Mouse (Mus musculus) embryonic fibroblast, embryonic 13.5 days (primary cell): ENCODE measurements around the gene Eif4g1.

Source experiments
- CTCF ChIP-seq: IDR thresholded peaks from 2 replicates; pipeline ENCODE4 v1.5.1; 2011; ENCODE audit warnings: mild to moderate bottlenecking, control low read depth, low read length, moderate library complexity, borderline replicate concordance; ENCODE audit not compliant: insufficient read depth
- POLR2A ChIP-seq: IDR thresholded peaks from 2 replicates; pipeline ENCODE4 v1.6.1; 2011; ENCODE audit warnings: low read depth, mild to moderate bottlenecking, control low read depth, low read length, moderate library complexity

- TF ChIP-seq POLR2A (no peak), CTCF (no peak)
Measured at GRCm38 (mm10) chr16:20623211-20623610, 44.9 kb upstream of the Eif4g1 start.
